Mouse (Mus musculus): Measurements from ENCODE around the gene Sept6. TPM values are rescaled to one million over a fixed set of nuclear protein-coding genes. Genes with fewer than 3 reads are reported as not detected.
A peak's percentile ranks its signal among the peaks of the same experiment; 100 is the strongest.

The Sept6 gene
- total RNA-seq (2022) = 1 to 10 TPM in 2 of 4 experiments, under 1 TPM in 2; 0.53 to 2.0 (median 0.86) TPM

DNA sequence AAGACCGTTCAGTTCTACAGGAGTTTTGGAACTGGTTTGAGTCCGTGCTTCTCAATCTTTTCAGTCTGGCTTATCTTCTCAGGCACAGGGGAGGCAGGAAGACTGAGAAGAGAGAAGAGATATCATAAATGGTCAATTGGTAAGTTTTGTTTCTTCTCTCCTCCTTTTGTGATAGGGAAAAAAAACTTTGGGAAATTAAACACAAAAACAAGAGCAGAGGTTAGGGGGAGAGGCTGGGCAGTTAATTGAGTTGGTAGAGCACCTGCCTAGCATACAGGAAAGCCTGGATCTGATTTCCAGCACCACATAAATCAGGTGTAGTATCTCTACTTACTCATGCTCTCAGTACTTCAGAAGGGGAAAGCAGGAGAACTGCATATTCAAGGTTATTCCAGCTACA lies at the start of gene Sept6:
Sept6 (minus strand) TSS at position 101 of the 400 bp plus-strand sequence.
- DNase-seq (ENCODE audit: low spot score in 2 of 2) = no peak

DNA sequence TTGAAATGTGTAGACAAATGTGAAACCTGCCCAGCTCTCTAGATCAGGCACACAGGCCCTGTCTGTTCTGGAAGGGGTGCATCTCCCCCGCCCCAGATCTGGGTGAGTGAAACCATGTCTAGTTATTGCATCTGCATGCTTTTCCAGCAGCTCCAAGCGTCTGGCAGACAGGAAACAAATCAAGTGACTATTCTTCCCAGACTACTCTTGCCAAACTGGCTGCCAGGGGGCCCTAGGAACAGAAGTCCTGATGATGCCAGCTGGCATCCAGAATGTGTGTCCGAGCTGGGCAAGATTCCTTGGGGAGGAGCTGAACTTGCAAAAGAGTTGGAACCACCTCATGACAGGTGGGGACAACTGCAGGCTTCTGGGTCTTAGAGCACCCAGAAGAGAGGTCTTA lies 36.8 kb upstream of the Sept6 start:
- DNase-seq (ENCODE audit: low spot score in 2 of 2) = peak in 1 of 2 experiments; percentile 9

DNA sequence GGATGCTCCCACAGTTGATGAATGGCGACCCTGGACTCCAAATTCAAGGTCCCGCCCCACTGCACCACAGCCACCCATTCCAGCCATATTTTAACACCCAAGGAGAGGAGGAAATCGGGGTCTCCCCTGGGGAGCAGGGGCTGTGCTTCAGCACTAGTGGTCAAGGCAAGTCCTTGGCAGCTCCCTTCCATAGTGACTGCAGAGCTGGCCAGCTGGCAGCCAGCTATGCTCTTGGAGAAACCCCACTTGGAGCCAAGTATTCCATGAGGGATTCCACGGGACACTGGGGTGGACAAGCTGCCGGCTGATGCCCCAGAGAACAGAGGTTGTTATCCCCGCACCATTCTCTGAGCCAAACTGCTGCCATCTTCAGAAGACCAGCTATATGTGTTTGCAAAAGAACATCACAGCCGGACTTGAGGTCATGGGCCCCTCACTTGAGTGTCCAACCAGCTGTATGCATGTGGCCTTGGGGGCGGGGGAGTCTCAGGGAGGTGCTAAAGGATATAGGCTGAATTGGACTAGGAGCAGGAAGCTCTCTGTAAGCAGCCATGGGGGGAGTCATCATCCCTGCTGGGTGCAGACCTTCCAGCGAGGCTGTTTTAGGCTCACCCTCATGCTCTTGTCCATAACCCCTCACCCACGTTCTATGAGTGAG lies 32.2 kb upstream of the Sept6 start:
- DNase-seq (ENCODE audit: low spot score in 2 of 2) = no peak

DNA sequence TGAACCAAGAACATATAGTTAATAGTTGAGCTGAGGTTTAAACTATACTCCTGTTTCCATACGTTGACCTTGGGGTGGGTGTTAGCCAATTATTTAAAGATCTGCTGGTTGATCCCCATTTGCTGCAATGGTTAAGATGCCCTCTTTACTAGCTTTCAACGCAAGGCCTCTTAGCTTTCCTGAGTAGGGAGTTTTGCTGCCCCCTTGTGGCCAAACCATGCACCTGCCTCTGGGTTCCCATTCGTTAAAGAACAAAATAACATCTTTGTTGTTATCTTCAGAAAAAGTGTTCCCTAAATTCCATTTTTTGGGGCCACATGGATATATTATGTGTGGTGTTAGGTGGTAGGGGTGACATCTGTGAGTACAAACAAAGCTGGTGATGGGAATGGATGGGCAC lies 31.1 kb upstream of the Sept6 start:
- DNase-seq (ENCODE audit: low spot score in 2 of 2) = peak; percentile 4 to 9

DNA sequence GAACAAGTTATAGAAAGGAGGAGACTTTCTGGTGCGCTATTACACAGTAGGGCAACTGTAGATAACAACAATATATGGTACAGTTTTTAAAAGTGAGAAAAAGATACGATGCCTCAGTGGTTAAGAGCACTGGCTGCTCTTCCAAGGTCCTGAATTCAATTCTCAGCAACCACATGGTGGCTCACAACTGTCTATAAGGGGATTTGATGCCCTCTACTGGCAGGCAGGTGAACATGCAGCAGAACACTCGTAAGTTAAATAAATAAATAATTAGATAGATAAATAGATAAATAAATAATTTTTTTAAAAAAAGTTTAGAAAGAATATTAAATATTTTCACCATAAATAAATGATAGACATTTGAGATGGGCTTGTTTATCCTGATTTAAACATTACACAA lies 27.5 kb upstream of the Sept6 start:
- DNase-seq (ENCODE audit: low spot score in 2 of 2) = no peak

DNA sequence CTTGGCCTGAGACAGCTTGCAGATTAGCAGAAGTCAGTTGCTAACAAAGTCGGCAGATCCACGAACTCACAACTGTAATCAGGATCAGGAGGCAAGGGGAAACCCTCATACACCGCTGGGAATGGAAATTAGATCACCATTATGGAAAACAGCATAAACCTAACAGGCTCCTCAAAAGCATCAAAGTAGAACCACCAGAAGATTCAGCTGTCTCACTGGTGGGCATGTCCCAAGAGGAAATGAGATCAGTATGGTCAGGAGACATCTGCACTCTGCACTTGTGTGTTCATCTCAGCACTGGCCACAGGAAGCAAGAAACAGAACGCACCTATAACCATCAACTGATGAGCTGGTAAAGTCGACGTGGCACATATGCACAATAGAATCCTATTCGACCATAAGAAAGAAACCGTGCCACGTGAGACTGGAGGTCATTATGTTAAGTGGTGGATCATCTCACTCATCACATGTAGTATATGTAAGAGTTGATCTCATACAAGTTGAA lies 26.6 kb upstream of the Sept6 start:
- no peak for DNase-seq (ENCODE audit: low spot score in 2 of 2)

DNA sequence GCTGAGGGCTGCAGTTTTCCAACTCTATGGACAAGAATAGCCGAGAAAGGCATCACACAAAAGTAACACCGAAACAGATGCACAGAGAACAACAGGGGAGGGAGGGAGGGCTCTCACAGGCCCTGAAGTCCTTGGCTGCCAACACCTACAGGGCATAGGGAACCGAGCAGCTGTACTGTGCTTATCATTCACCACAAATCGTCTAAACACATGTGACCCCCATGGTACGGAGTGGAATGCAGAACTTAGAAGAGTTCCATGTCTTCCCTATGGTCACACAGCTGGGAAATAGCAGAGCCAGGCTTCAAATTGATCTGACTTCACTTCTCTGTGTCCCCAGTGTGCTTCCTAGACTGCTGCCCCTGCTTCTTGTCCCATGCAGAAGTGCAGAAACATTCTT lies 22.3 kb upstream of the Sept6 start:
- no peak for DNase-seq (ENCODE audit: low spot score in 2 of 2)

DNA sequence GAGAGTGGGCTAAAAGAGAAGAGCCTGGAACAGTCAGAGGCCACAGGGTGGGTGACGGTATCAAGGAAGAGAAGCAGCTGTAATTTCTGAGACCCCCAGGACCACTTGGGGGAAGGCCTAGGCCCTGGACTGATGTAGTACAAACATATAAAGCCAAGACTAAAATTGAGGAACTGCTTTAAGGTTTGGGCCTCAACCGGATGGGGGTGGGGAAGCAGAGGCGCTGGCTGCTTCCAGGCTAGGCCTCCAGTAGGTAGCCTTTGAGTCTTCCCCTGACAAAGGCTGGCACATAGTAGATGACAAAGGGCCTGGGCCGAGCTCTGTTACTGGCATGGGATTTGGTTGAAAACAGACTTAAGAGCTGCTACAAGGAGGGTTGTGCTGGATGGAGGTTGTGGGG lies 555 bp downstream of the Sept6 start:
- no peak for DNase-seq (ENCODE audit: low spot score in 2 of 2)

DNA sequence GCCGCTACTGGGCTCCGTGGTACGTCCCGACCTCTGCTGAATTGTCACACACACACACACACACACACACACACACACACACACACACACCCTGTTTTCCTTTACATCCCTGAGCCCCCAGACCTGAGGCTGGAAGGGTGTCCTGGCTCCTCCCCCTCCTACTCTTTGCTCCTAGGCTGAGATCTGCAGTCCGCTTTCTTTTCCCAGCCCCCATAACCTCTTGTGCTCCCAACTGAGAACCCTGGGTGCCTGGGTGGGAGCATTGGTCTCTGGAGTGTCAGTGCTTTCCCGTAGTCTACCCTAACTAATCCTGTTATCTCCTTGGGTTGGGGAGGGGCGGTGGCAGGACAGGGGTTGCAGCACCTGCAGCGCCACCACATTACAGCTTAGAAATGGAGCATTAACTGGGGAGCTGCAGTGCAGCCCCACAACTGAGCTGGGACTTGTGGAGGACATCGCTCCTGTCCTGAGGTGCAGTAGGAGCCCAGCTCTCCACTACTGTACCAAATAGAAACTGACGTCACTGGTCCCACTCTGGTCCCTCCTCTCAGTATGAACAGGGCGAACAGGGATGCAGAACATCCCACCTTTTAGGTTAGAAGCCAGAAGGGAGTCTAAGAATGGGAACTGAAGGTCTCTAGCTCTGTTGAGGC lies 1.7 kb downstream of the Sept6 start:
- no peak for DNase-seq (ENCODE audit: low spot score in 2 of 2)

DNA sequence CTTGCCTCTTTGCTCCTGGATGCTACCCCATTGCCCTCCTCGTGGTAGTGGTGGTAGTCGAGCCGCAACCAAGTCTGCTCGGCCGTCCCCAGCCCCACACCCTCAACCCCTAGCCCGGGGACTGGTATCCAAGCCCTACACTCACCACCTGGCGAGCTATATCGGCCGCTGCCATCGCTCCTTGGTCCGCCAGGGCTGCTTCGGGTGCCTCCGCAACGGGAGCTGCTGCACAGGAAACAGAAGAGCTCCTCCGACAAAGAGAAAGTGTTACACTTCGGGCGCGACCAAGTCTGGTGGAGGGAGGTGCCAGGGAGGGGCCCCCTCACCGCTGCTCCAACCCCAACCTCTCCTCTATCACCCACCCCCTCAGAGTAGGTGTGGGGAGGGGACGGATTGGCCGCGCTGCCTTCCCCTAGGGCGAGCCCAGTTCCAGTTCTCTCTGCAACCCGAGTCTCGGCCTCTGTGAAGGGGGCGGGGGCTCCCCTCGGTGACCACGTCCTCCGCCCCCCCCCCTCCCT lies 2.3 kb downstream of the Sept6 start:
- peak in 1 of 2 experiments; percentile 19 for DNase-seq (ENCODE audit: low spot score in 2 of 2)

DNA sequence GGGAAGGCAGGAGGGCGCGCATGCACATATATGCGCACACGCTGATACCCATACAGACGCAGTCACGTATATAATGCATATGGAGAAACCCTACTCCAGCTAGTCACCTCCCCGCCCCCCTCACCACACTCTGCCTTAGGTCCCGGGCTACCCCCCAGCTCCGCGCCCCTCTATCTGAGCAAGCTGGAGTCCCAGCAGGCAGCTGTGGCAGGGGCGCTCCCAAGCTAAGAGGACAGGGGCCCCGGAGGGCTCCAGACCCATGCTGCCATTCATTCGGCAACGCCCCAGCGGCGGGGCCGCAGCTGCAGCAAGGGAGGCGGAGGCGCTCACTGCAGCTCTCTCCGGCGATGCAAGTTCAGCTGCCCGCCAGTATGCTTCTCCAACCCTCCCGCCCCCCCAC lies 2.8 kb downstream of the Sept6 start:
- no peak for DNase-seq (ENCODE audit: low spot score in 2 of 2)

DNA sequence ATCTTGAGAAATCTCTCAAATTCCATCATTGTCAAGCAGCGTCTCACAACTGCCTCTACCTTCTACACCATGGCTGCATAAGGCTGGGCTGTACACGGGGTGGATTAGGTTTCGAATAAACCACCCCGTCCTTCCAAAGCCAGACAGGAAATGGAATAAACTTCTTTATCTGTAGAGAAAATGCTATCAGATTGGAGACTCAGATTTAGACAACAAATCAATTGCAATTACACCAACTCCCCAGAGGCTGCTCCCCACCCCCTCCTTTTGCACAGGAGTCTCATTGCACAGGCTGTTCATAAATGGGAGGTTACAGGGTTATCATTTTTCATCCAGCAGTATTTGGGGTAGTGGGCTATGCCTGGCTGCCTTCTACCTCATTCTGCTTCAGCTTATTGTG lies 3.7 kb downstream of the Sept6 start:
- no peak for DNase-seq (ENCODE audit: low spot score in 2 of 2)

DNA sequence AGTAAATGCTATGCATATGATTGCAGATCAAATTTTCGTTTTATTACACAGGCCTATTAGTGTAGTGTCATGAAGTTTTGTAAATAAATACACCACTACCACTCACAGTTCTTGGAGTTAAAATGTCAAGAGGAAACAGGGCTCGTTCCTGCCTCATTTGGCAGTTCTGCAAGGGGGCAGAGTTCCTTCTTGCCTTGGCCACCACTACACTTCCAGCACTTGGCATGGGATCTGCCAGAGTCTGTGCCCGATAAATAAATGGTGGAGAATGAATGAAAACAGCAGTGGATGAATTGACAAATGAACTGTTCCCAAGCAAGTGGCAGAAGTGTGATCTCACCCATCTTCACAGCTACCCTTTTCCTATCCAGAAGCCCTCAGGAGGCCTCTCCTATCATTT lies 6.6 kb downstream of the Sept6 start:
- no peak for DNase-seq (ENCODE audit: low spot score in 2 of 2)

DNA sequence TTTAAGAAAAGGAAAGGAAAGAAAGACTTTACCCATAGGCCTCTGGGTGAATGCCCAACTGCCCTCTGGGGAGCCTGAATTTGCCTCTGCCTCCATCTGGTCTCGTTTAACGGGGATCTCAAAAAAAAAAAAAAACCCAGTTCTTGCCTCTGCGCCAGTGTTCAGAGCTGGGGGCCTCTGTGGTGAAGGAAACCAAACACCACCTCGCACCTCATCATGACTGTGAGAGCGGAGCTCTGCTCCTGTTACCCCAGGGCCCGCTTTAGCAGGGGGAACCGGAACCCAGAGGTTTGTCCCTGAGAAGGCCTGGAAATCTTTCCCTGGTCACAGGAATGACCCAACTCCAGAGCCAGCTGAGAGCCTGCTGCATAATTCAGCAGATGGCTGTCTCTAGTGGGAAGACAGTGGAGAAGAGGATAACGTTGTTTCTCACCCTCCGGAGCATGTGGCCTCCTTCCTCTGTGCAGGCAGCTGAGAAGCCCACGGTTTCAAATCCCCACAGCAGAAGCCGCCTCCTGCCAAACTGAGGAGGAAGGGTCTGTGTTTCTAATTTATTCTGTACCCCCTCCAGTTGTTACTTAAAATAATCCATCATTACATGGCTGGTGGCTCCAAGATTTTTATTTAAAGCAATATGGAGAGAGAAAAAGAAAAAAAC lies 7.8 kb downstream of the Sept6 start:
- peak in 1 of 2 experiments; percentile 23 for DNase-seq (ENCODE audit: low spot score in 2 of 2)

DNA sequence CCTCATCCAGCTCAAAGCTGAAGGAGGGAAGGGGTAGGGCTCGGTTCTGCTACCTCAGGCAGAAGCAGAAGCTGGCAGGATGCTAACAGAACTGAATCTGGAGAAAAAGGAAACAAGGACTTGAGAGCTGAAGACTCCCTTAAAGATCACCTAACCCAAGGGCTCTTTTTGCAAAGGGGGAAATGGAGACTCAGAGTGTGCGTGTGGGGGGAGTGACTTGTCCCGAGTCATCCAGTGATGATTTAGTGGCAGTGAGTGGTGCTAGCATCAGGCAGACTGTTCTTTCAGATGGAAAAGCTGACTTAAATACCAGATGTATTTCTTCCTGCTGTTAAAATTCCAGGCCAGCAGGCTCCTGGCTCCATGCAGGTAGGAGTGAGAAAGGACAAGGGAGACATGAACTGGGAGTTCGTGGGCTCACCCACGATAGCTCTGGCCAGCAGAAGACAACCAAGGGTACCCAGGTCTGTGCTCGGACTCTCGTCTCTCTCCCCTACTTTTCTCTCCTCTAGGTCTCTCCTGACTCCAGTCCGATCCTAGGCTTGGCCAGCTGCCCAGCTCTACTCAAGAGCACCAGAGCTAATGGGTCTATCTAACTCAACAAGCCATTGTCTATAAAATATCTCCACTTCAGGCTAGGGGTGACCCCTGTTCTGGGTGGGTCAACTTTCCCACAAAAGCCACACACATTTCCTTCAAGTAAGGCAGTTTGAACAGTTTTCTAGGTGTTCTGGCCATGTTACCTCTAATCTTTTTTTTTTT lies 8.5 kb downstream of the Sept6 start:
- DNase-seq (ENCODE audit: low spot score in 2 of 2) = no peak

DNA sequence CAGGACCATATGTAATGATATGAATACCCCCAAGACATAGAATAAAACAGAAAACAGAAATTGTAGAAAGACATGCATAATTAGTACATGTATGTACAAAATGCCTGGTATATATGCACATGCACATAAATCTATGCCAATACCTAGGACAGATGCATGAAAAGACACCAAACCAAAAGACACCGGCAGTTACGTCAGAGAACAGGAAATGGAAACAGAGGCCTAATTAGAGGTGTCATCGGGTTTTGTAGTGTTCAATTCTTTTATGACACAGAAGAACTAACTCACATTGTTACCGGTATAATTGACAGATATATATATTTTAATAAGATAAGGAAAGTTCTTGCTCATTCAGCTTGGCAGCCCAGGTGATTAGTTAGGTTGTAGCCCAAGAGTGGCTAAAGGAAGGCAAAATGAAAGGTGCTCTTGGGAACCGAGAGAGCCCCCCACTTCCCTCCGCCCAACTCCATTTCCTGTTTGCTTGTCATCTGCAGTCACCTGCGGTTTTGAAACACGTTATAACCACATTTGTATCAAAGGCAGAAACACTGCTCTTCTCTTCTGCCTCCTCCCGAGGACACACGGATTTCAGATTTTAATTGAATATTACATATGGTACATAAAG lies 10.9 kb downstream of the Sept6 start:
- DNase-seq (ENCODE audit: low spot score in 2 of 2) = no peak

DNA sequence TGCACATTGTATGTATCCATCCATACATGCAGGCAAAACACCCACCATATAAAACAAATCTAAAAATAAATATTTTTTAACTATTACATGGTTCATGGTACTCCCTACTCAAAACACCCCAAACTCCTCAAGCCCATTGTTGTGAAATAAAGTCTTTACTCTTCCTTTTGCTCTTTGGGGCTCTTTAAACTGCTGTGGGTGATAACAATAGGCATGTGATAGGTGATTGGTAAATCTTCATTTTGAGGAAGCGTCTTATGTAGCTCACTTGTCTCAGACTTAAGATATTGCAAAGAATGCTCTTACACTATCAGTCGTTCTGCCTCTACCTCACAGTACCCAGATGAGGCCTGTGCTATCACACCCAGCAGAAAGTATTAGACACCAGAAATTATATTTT lies 13.7 kb downstream of the Sept6 start:
- DNase-seq (ENCODE audit: low spot score in 2 of 2) = no peak

DNA sequence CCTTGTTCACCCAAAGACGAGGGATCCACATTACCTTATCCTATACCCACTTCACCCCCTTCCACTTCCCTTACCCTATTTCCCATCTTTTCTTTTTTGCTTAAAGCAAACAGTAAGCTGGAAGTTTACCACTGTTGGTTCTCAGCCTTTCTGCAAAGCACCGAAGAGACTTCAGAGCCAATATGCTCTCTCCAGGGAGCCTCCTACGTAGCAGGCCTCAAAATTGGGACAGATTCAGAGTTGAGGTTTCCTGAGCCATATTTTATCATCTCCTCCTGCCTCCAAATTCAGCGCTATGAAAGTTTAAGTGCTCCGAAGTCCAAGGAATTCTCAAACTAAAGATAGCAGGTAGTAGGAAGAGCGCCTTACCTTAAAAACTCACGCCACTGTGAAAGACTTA lies 14.6 kb downstream of the Sept6 start:
- no peak for DNase-seq (ENCODE audit: low spot score in 2 of 2)

DNA sequence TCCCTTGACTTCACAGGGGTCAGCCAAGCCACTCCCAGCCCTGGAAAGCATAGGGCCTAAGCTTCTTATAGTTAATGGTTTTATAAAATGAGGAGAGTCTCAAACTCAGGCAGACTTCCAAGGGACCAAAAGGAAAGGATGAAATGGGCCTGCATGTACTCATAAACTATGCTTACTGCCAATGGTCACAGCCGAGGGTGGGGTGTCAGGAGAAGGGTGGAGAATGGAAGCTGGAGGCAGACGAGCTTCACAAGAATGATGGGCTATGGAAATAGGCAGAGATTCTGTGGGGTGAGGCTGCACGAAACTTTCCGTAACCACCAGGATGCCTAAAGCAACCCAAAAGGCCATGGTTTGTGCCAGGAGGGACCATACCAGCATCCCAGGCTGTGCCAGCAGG lies 15.3 kb downstream of the Sept6 start:
- no peak for DNase-seq (ENCODE audit: low spot score in 2 of 2)

DNA sequence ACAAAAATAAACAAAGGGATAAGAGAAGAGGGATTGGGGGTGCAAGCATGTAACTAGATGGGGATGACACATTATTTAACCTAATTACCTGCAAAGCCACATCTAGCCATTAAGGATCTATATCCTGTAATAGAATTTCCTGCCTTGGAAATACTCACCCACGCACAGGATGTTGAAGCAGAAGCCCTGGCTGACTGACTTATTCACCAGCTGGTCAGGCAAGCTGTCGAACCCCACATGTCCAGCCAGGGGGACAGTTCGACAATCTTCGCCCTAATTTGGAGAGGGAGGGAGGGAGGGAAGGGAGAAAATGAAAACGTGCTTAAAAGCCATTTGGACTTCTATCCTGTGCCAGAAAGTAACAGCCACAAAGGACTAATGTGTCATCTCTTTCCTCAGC lies 16.7 kb downstream of the Sept6 start:
- no peak for DNase-seq (ENCODE audit: low spot score in 2 of 2)

DNA sequence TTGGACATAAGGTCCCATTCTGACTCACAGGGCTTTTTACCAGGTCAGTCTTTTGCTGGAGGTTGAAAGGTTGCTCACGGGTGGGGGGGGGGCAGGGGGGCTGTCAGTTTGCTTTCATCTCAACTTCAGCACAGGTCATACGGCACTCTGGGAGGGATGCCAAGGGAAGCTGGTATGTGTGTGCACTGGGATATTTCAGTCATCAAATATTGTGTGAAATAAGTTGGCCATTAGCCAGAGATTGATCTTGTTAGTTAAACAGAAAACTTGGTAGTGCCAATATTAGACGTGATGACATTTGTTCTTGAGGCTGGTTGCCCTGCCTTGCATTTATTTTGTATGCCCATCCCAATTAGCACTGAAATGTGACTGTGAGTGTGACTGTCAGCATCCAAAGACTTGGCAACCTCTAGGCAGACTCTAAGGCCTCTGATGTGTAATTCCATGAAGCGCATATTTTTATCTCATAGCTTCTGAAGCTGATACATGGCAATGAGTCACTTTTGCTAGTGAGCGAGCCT lies 18.6 kb downstream of the Sept6 start:
- DNase-seq (ENCODE audit: low spot score in 2 of 2) = no peak
